Mouse (Mus musculus): ENCODE measurements around the gene Trpc7.

Trpc7 gene

GRCm38 (mm10) chr13:56782621-56783020 is 113.2 kb downstream of the Trpc7 start:
- DNase-seq, result no peak

DNA sequence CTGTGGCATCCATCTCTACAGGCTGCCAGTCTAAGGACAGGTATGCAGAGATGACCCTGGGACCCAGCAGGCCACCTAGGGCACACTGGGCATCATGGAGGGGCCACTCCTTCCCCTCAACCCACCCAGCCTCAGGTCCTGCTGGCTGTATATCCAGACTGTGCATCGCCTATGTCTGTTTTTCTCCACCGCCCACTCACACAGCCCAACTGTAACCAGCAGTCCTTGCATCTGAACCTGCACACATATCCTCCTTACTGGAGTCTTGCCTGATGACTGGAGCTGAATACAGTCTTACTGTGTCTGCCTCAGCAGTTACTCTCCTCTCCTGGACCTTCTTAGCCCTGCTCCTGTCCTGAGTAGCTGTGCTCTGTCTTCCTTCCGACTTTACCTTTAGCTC is 114.1 kb downstream of the Trpc7 start:
- DNase-seq, result no peak

DNA sequence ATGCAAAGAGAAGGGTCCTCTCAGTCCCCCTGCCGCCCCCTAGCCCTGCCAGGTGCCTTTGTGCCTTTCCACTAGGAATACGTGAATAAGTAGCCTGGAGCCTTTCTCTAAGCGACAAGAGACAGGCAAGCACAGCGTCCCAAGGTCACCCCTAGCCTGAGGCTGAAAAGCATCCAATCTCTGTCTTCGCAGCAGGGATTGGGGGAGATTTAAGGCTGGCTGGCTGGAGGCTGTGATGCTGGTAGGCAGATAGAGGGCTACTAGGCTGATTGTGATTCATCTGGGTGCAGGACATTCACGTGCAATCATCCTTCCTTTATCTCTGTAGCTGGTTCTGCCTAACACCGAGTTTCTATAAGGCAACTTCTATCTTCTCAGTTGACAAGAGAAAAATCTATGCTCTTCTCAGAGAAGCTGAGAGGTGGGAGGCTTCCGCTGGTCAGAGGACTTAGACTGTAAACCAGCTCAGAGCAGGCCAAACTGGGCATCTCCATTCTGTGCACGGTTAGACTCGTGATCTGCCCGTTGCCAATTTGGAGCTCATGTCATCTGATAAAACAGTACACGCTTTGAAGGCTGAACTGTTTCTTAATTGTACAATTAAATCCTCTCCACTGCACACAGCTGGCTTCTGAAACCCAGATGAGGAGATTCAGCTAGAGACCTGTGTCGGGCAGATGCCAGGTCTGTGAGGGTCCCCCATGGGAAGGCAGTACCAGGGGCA is 114.9 kb downstream of the Trpc7 start:
- DNase-seq, result no peak

DNA sequence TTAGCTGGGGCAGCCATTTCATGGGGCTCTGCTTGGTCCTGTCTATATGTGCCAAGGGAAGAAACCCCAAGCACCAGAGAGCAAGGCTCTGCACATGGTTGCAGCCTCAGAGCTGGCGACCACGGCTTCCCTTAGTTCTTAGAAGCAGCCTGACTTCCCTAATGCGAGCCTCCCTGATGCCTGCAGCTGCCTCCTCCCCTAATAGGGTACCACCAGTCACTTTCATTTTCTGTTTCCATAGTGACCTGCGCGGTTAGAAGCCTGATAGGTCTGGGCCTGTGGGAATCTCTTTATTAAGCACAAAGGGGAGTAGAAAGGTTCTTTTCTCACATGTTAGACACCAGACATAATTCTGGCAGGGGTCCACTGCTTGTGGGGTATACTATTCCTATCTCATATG is 121.5 kb downstream of the Trpc7 start:
- no peak for DNase-seq

- DNase-seq, result no peak
Measured at GRCm38 (mm10) chr13:56773262-56773870, 122.4 kb downstream of the Trpc7 start.

- no peak for DNase-seq
Measured at GRCm38 (mm10) chr13:56772592-56772991, 123.2 kb downstream of the Trpc7 start.

GRCm38 (mm10) chr13:56770786-56771185 is 125.0 kb downstream of the Trpc7 start:
- DNase-seq, result no peak

GRCm38 (mm10) chr13:56770136-56770578 is 125.6 kb downstream of the Trpc7 start:
- no peak for DNase-seq

DNA sequence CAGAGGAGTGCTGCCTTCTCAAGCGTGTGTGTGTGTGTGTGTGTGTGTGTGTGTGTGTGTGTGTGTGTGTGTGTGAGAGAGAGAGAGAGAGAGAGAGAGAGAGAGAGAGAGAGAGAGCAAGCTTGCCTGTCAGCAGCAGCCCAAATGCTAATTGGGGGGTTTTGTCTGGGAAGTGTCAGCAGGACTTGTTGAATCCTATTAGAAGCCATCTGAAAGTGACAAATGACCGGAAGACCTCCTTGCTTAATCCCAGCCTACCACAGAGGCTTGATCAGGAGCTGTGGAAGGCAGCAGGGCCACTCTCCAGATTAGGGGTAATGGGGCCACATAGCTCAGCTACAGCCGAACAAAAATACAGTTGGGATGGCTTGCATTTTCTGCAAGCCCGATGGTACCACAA is 126.4 kb downstream of the Trpc7 start:
- no peak for DNase-seq

DNA sequence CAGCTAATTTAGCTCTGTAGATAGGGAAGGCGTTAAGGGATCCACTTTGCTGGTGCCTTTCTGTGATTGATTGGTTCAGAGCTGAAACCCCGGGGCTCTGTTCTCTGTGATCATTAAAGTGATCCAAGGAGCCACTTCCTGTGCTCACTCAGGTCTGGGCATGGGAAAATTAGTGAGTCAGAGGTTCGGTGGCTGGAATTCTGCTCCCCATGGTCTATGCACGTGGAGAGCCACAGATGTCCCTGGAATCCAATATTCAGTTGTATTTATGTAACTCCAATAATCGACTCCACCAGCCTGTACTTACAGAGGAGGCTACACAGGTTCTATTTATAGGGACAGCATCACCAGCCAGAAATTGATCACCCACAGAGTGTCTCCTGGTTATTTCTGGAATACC is 129.6 kb downstream of the Trpc7 start:
- DNase-seq, result no peak

DNA sequence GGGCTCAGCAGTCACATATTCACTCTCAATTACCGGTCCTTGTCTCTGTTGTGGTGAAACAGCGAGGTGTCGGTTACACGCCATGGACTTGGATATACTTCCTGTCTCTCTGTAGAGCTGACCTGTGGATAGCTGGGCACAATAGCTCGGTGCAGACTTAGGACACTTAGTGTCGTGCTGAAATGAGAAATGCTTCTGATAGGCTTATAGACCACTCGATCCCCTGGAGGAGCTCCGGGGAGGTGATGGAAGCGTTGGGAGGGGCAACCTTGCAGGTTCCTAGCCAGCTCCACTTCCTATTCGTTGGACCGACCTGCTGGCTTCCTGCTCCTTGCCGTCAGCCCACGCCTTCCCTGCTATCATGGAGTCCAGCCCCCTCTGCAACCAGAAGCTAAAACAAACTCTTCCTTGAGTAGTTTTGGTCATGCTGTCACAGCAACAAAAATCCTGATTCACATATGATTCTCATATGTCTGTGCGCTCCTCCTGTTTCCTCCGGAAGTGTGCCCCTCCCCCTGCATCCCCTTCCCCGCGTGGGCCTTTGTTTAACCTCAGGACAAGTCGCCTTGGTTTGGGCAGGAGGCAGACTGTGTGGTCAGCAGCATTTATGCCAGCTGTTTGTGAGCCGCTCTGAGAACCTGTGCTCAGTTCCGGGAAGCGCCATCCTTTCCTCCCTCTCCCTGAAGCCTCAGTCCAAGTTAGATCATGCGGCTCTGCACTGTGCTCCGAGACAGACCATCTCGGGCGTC is 130.3 kb downstream of the Trpc7 start:
- no peak for DNase-seq

DNA sequence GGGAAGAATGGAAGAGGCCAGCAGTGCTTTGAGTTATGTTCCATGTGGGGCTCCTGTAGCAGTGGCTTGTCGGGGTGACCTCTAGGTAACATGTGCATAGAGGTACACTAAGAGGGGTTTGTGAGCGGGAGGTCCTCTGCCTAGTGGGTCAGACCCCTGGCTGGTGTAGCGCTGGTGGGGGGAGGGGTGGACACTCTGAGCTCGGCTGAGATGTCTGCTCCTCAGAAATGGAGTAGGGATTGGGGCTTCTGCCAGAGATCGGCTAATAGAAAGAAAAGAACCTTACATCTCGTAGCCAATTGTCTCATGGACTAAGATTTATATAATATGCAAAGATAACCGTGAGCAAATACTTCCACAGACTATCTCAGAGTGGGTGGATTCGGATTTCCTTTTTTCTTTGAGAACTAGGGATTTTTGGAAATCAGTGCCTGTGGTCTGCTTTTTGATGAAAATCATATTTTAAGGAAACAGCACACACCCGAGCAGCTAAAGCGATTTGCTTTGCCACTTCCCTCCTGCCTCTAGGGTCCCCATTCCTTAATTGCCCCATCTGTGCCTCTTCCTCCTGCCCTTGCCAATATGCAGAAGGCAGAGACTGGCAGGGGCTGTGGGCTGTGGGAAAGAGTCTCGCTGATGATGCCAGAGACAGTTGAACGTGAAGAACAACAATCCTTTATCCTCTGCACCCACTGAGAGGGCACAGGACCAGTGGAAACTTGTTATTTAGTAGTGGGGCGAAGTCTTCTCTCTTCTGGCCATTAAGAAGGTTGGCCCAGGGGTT is 133.2 kb downstream of the Trpc7 start:
- no peak for DNase-seq

GRCm38 (mm10) chr13:56758492-56758891 is 137.3 kb downstream of the Trpc7 start:
- DNase-seq, result peak; percentile 74 to 80

DNA sequence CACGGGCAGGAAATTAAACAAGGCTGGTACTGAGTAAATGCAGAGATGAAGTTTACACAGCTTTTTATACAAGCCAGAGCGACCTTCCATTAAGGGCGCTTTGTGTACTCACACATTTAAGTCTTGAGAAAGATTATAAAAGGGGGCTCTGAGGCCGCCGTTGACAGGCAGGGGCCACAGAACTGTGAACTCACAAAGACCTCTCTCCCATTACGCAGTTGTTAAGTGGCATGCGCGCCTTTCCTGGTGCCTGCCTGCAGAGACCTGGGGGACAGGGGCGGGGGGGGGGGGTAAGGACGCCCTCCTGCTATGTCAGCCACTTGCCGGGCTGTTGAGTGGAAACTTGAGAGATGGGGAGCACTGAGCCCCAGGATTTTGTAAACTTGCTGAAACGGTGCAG is 138.6 kb downstream of the Trpc7 start:
- no peak for DNase-seq

GRCm38 (mm10) chr13:56755871-56756270 is 139.9 kb downstream of the Trpc7 start:
- peak; percentile 34 to 60 for DNase-seq

GRCm38 (mm10) chr13:56753192-56753951 is 142.4 kb downstream of the Trpc7 start, which contains the start of gene Gm45623:
TSS of gene Gm45623 (minus strand) at chr13:56753827.
- DNase-seq, result no peak

- no peak for DNase-seq
Measured at GRCm38 (mm10) chr13:56752474-56753191, 143.2 kb downstream of the Trpc7 start.

DNA sequence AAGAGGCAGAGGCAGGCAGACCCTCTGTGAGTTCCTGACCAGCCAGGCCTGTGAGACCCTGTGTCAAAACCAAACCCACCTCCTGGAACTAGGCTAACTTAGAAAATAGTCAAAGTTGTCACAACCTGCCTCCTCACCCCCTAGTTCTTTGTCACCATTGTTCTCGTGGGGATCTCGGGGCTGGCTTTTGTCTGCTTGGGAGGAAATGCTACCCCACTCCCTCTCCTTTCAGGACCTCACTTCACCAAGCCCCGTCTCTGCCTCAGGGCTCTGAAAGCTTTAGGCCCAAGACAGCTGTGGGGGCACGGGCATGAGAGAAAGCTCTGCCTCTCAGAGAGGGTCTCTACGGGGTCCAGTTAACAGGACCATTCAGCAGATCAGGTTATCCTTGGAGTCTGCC is 144.0 kb downstream of the Trpc7 start:
- no peak for DNase-seq

DNA sequence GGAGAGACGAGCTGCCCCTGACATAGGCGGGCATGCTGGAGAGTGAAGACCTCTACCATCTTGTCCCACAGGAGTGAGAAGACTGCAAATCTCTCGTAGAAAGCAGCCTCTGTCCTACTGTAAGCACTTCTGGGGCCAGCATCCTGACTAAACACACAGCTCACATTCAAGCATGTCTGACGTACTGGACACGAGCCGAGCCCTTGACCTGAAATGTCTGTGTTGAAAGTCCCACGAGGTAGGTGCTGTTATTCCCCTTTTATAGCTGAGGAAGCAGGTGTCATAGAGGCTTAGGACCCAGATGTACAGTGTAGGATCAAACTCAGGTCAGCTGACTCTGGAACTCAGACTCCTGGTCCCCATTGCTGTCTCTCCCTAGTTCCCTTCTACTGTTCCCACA is 146.4 kb downstream of the Trpc7 start:
- DNase-seq, result peak; percentile 20 to 60

GRCm38 (mm10) chr13:56747554-56747953 is 148.2 kb downstream of the Trpc7 start:
- DNase-seq, result peak; percentile 38 to 71

- peak in 1 of 2 experiments; percentile 27 for DNase-seq
Measured at GRCm38 (mm10) chr13:56746739-56747532, 148.9 kb downstream of the Trpc7 start.
